Mouse (Mus musculus): ENCODE results near the gene Spocd1. TPM values are rescaled to one million over a fixed set of nuclear protein-coding genes. Genes with fewer than 3 reads are reported as not detected.
A peak's percentile ranks its signal among the peaks of the same experiment; 100 is the strongest.

Gene Spocd1
- total and polyA plus RNA-seq, 2 experiments from 2014 or later, result 0.05 TPM; not detected in 1

- peak; percentile 83 for DNase-seq
- TF ChIP-seq CTCF (IDR thresholded peaks at IDR 0.05; ENCODE audit: low read depth), result peak; percentile 66
- peak overlapping the region; percentile 88 for H3K27ac ChIP-seq (ENCODE audit: low read depth, low read length)
- H3K4me3 ChIP-seq (ENCODE audit: low read depth, low read length), result peak overlapping the region; percentile 84
- peak overlapping the region; percentile 84 for H3K4me2 ChIP-seq (ENCODE audit: low read depth)
- WGBS, result 3% methylated on average over 15 of the region's 15 CpGs
- H3K4me1 ChIP-seq (ENCODE audit: insufficient read depth), result peaks cover 35% of the 10 kb centered on the region
- no peaks in the 10 kb centered on the region for H3K36me3 ChIP-seq (ENCODE audit: insufficient read depth)
- ATAC-seq, result peak; percentile 26
- H3K9me3 ChIP-seq (ENCODE audit: low read length), result no peaks in the 10 kb centered on the region
- H3K27me3 ChIP-seq (ENCODE audit: insufficient read depth, low read length), result no peaks in the 10 kb centered on the region
- peak overlapping the region; percentile 87 for H3K9ac ChIP-seq
Measured at GRCm38 (mm10) chr4:129983764-129984420, 54.8 kb downstream of the Spocd1 start.

- DNase-seq, result peak; percentile 83
- 2% methylated on average over 31 of the region's 77 CpGs for WGBS
- H3K9ac ChIP-seq, result peak within 1 kb of the TSS; percentile 87
- peak; percentile 52 for ATAC-seq
- H3K9me3 ChIP-seq (ENCODE audit: low read length), result no peaks in the 10 kb centered on the region
- no peaks in the 10 kb centered on the region for H3K36me3 ChIP-seq (ENCODE audit: insufficient read depth)
- peaks cover 41% of the 10 kb centered on the region for H3K4me1 ChIP-seq (ENCODE audit: insufficient read depth)
- H3K4me2 ChIP-seq (ENCODE audit: low read depth), result peak within 1 kb of the TSS; percentile 84
- H3K27me3 ChIP-seq (ENCODE audit: insufficient read depth, low read length), result no peaks in the 10 kb centered on the region
- H3K27ac ChIP-seq (ENCODE audit: low read depth, low read length), result peak within 1 kb of the TSS; percentile 88
- H3K4me3 ChIP-seq (ENCODE audit: low read depth, low read length), result peak within 1 kb of the TSS; percentile 84
- peak; percentile 12; the same call in 1 of the 2 replicates for TF ChIP-seq CTCF (IDR thresholded peaks at IDR 0.05; ENCODE audit: low read depth)
Measured at GRCm38 (mm10) chr4:129984421-129985061, 55.5 kb downstream of the Spocd1 start, which contains the start of gene Adgrb2. TSS of gene Adgrb2 (plus strand) at chr4:129984870.

- H3K9me3 ChIP-seq (ENCODE audit: low read length), result no peaks in the 10 kb centered on the region
- no peak for DNase-seq
- no peaks in the 10 kb centered on the region for H3K27me3 ChIP-seq (ENCODE audit: insufficient read depth, low read length)
- H3K4me1 ChIP-seq (ENCODE audit: insufficient read depth), result peaks cover 41% of the 10 kb centered on the region
- H3K9ac ChIP-seq, result peak overlapping the region; percentile 87
- peak overlapping the region; percentile 84 for H3K4me3 ChIP-seq (ENCODE audit: low read depth, low read length)
- TF ChIP-seq CTCF (IDR thresholded peaks at IDR 0.05; ENCODE audit: low read depth), result no peak
- WGBS, result under 1% methylated on average over 46 of the region's 48 CpGs
- no peaks in the 10 kb centered on the region for H3K36me3 ChIP-seq (ENCODE audit: insufficient read depth)
- peak overlapping the region; percentile 84 for H3K4me2 ChIP-seq (ENCODE audit: low read depth)
- ATAC-seq, result no peak
- H3K27ac ChIP-seq (ENCODE audit: low read depth, low read length), result peak overlapping the region; percentile 88
Measured at GRCm38 (mm10) chr4:129985161-129985670, 56.2 kb downstream of the Spocd1 start.

DNA sequence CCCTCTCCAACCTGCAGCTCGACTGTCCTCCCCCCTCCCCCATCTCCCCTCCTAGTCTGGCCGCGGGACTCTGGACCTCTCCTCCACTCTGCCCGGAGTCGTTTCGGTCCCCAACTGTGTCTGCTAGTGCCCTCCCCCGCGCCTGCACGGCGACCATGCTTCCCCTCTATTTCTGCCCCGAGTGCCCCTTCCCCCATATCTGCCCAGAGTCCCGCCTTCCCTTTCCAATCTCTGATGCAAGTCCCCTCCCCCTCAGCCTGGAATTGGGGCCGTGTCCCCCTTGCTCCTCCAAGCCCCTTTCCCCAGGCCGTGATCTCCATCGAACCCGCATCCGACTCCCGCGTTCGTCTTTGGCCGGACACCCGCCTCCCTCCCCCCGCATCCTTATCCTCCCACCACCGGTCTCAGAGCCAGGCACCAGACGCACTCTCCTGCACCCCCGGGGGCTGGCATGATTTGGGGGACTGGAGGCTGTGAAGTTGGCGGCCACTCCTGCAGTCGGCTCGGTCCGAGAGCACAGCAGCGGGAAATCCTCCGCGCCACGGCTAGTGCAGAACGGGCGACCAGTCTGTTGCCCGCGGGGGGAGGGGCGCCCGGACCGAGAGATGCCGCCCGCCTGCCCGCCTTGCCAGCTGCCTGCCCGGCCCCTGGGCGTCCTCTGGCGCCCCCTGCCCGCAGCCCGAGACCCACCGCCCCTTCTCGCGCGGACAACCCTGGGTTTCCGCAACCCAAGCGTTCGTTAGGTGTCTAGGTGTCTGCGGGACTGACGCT is 56.8 kb downstream of the Spocd1 start:
- Histone ChIP-seq H3K4me3 (ENCODE audit: low read depth, low read length) (peak overlapping the region; percentile 84), H3K9me3 (ENCODE audit: low read length) (no peaks in the 10 kb centered on the region), H3K9ac (peak overlapping the region; percentile 87), H3K27me3 (ENCODE audit: insufficient read depth, low read length) (no peaks in the 10 kb centered on the region), H3K36me3 (ENCODE audit: insufficient read depth) (no peaks in the 10 kb centered on the region), H3K4me2 (ENCODE audit: low read depth) (peak overlapping the region; percentile 84), H3K4me1 (ENCODE audit: insufficient read depth) (peaks cover 41% of the 10 kb centered on the region), H3K27ac (ENCODE audit: low read depth, low read length) (peak overlapping the region; percentile 88)
- peak; percentile 83 for DNase-seq
- under 1% methylated on average over 53 of the region's 58 CpGs for WGBS
- TF ChIP-seq CTCF (IDR thresholded peaks at IDR 0.05; ENCODE audit: low read depth), result peak; percentile 85
- peak; percentile 34 for ATAC-seq

- H3K36me3 ChIP-seq (ENCODE audit: insufficient read depth), result peaks cover 8% of the 10 kb centered on the region
- peak overlapping the region; percentile 84 for H3K4me3 ChIP-seq (ENCODE audit: low read depth, low read length)
- ATAC-seq, result peak; percentile 26; the same call in 1 of the 2 replicates
- 2% methylated on average over 51 of the region's 53 CpGs for WGBS
- peak overlapping the region; percentile 84 for H3K4me2 ChIP-seq (ENCODE audit: low read depth)
- peak; percentile 64 for DNase-seq
- H3K4me1 ChIP-seq (ENCODE audit: insufficient read depth), result peaks cover 29% of the 10 kb centered on the region
- no peak overlapping the region for H3K27ac ChIP-seq (ENCODE audit: low read depth, low read length)
- H3K9me3 ChIP-seq (ENCODE audit: low read length), result no peaks in the 10 kb centered on the region
- H3K27me3 ChIP-seq (ENCODE audit: insufficient read depth, low read length), result no peaks in the 10 kb centered on the region
- H3K9ac ChIP-seq, result peak overlapping the region; percentile 60
- TF ChIP-seq CTCF (IDR thresholded peaks at IDR 0.05; ENCODE audit: low read depth), result no peak
Measured at GRCm38 (mm10) chr4:129987825-129988504, 58.9 kb downstream of the Spocd1 start.

DNA sequence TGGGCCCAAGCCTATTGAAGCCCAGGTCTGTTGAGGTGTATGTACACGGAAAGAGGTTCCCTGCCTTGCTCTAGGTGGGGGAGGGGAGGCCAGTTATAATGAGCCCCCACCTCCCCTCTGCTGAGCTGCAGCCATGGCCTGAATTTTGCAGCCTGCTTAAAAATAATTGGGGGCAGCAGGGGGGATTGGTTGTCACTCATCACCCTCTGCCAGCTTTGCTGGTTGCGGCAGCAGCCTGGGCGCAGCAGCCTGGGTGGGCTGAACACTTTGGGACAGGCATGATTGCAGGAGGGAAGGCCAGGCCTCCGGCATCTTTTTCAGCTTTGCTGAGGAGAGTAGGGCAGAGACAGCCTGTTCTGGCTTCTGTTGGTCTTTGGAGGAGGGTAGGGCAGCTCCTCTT is 60.9 kb downstream of the Spocd1 start:
- H3K9ac ChIP-seq, result no peak overlapping the region
- H3K4me3 ChIP-seq (ENCODE audit: low read depth, low read length), result no peak overlapping the region
- WGBS, result 34% methylated on average over 4 of the region's 4 CpGs
- TF ChIP-seq CTCF (IDR thresholded peaks at IDR 0.05; ENCODE audit: low read depth), result no peak
- no peak overlapping the region for H3K4me2 ChIP-seq (ENCODE audit: low read depth)
- DNase-seq (peak; percentile 43), ATAC-seq (peak; percentile 7; the same call in 1 of the 2 replicates)
- peaks cover 13% of the 10 kb centered on the region for H3K36me3 ChIP-seq (ENCODE audit: insufficient read depth)
- H3K4me1 ChIP-seq (ENCODE audit: insufficient read depth), result peaks cover 34% of the 10 kb centered on the region
- H3K27me3 ChIP-seq (ENCODE audit: insufficient read depth, low read length), result no peaks in the 10 kb centered on the region
- no peaks in the 10 kb centered on the region for H3K9me3 ChIP-seq (ENCODE audit: low read length)
- no peak overlapping the region for H3K27ac ChIP-seq (ENCODE audit: low read depth, low read length)

Measured in forebrain, postnatal 0 days (tissue).